ENCODE assay signal across 13 mouse cellular contexts in genomic region chr16:45038261-45039036, GRCm38 (mm10). TPM values are rescaled to one million over a fixed set of nuclear protein-coding genes. Genes with fewer than 3 reads are reported as not detected.
DNase-seq lines count a peak whose midpoint lies in the region; ATAC-seq and TF ChIP-seq lines count a peak whose summit lies in the region.
"Had no signal": no experiment of that assay in that cellular context is flagged by ENCODE, and none has a peak within 500 bp of the region (broad histone marks: within the 10 kb centered on the region; RNA-seq: fewer than 3 reads in every experiment).

No protein-coding gene starts in this region.

- H3K4me2 ChIP-seq in liver, postnatal 0 days (ENCODE audit: low read depth, low read length): no peak overlapping the region
- H3K4me2 ChIP-seq in liver, embryonic 12.5 days: no peak overlapping the region
- peak overlapping the region; percentile 54 for H3K4me2 ChIP-seq in myocyte (ENCODE audit: low read depth)
- H3K4me2 ChIP-seq: hindbrain, embryonic 15.5 days had no signal

- no peaks in the 10 kb centered on the region for H3K4me1 ChIP-seq in liver, postnatal 0 days (ENCODE audit: insufficient read depth)
- no peaks in the 10 kb centered on the region for H3K4me1 ChIP-seq in liver, embryonic 12.5 days
- peaks cover 0 to 6% of the 10 kb centered on the region in 2 experiments; a peak in 2 of 4 replicates for H3K4me1 ChIP-seq in ES-E14 (ENCODE audit: control insufficient read depth in 2 of 2, insufficient read depth in 2 of 2, low read length in 2 of 2, poor library complexity in 1 of 2)
- peaks cover 10% of the 10 kb centered on the region for H3K4me1 ChIP-seq in bone marrow macrophage, adult 2 months (ENCODE audit: control insufficient read depth, insufficient read depth, low read length)
- H3K4me1 ChIP-seq: hindbrain, embryonic 15.5 days had no signal

- H3K27ac ChIP-seq in liver, postnatal 0 days (ENCODE audit: low read depth): no peak overlapping the region
- H3K27ac ChIP-seq in liver, embryonic 12.5 days: no peak overlapping the region
- peak overlapping the region; percentile 44; the same call in 1 of the 2 replicates for H3K27ac ChIP-seq in ES-E14 (ENCODE audit: insufficient read depth, low read depth, low read length, poor library complexity, severe bottlenecking)
- peak overlapping the region; percentile 41 for H3K27ac ChIP-seq in bone marrow macrophage, adult 2 months (ENCODE audit: insufficient read depth, low read depth, low read length)
- H3K27ac ChIP-seq: hindbrain, embryonic 15.5 days; liver, embryonic 14.5 days had no signal

- TF ChIP-seq EP300 in liver, postnatal 0 days (IDR thresholded peaks at IDR 0.05; ENCODE audit: low read depth): no peak

- WGBS in liver, postnatal 0 days (ENCODE audit: insufficient replicate concordance): 59% methylated on average over 4 of the region's 4 CpGs
- WGBS in liver, embryonic 12.5 days (ENCODE audit: insufficient replicate concordance): 44% methylated on average over 4 of the region's 4 CpGs

- in situ Hi-C loops in ES-E14 (cut with MboI; ENCODE audit: low sequenced_read_pairs in 2 of 2, unreplicated experiment in 2 of 2): no loop called here

- TF ChIP-seq POLR2A in bone marrow macrophage, adult 2 months (IDR thresholded peaks at IDR 0.05; ENCODE audit: borderline replicate concordance, low read depth, low read length): no peak
- TF ChIP-seq POLR2A in myocyte (IDR thresholded peaks at IDR 0.05; ENCODE audit: insufficient read length, low read depth): no peak

- no peak overlapping the region for H3K9ac ChIP-seq in liver, postnatal 0 days (replicated peaks)
- H3K9ac ChIP-seq in liver, embryonic 12.5 days: no peak overlapping the region
- H3K9ac ChIP-seq in ES-E14 (ENCODE audit: insufficient read depth, low read depth, low read length, poor library complexity, severe bottlenecking): no peak overlapping the region
- H3K9ac ChIP-seq: hindbrain, embryonic 15.5 days; liver, embryonic 14.5 days had no signal

- no peaks in the 10 kb centered on the region for H3K36me3 ChIP-seq in liver, postnatal 0 days (replicated peaks; ENCODE audit: insufficient read depth, low read length)
- H3K36me3 ChIP-seq in liver, embryonic 12.5 days: no peaks in the 10 kb centered on the region
- H3K36me3 ChIP-seq in ES-E14 (ENCODE audit: control insufficient read depth, insufficient read depth, low read length, poor library complexity, severe bottlenecking) (no peaks in the 10 kb centered on the region), myocyte (ENCODE audit: control insufficient read depth, insufficient read depth) (no peaks in the 10 kb centered on the region)
- H3K36me3 ChIP-seq: hindbrain, embryonic 15.5 days had no signal

- TF ChIP-seq CTCF in liver, postnatal 0 days (IDR thresholded peaks at IDR 0.05; ENCODE audit: low read depth): no peak
- no peak for TF ChIP-seq CTCF in bone marrow macrophage, adult 2 months (IDR thresholded peaks at IDR 0.05; ENCODE audit: low read depth, low read length)

- no peaks in the 10 kb centered on the region for H3K27me3 ChIP-seq in liver, postnatal 0 days (ENCODE audit: insufficient read depth, low read length)
- no peaks in the 10 kb centered on the region for H3K27me3 ChIP-seq in liver, embryonic 12.5 days (replicated peaks)
- no peaks in the 10 kb centered on the region for H3K27me3 ChIP-seq in myocyte (ENCODE audit: control insufficient read depth, insufficient read depth, insufficient read length)
- H3K27me3 ChIP-seq: hindbrain, embryonic 15.5 days; megakaryocyte, embryonic 14.5 days had no signal

- no peak for DNase-seq in liver, postnatal 0 days
- peak; percentile 30 for DNase-seq in ES-E14 (ENCODE audit: low read depth, low spot score)
- no peak for DNase-seq in kidney, postnatal 4 days
- no peak for DNase-seq in frontal cortex, postnatal 10 days (ENCODE audit: low spot score in 2 of 2)
- DNase-seq in gastrocnemius, postnatal 25 days: no peak
- DNase-seq: cerebellum, adult 18-20 months; kidney, adult 9 months had no signal

- H3ac ChIP-seq in myocyte (ENCODE audit: control insufficient read depth, insufficient read length): no peak overlapping the region

- H3K79me2 ChIP-seq in myocyte (ENCODE audit: control insufficient read depth, insufficient read depth): no peaks in the 10 kb centered on the region

- ATAC-seq in liver, postnatal 0 days: 0 out of 2 replicates have a peak, but pooled peaks have one; percentile 23
- ATAC-seq in liver, embryonic 12.5 days: no peak

- no peaks in the 10 kb centered on the region for H3K9me3 ChIP-seq in liver, postnatal 0 days (ENCODE audit: low read length)
- no peaks in the 10 kb centered on the region for H3K9me3 ChIP-seq in liver, embryonic 12.5 days (replicated peaks)
- H3K9me3 ChIP-seq in ES-E14 (ENCODE audit: control insufficient read depth, insufficient read depth, low read depth, low read length): no peaks in the 10 kb centered on the region
- H3K9me3 ChIP-seq: hindbrain, embryonic 15.5 days; megakaryocyte, embryonic 14.5 days had no signal

- no peak overlapping the region for H3K4me3 ChIP-seq in liver, postnatal 0 days (ENCODE audit: low read depth, low read length)
- no peak overlapping the region for H3K4me3 ChIP-seq in liver, embryonic 12.5 days
- H3K4me3 ChIP-seq in ES-E14 (ENCODE audit: insufficient read depth in 1 of 2, low read depth in 1 of 2, low read length in 2 of 2, poor library complexity in 1 of 2, severe bottlenecking in 1 of 2) (0 out of 4 replicates have a peak overlapping the region, but pooled peaks of 1 of the 2 experiments have one; percentile 10), myocyte (no peak overlapping the region)
- no peak overlapping the region for H3K4me3 ChIP-seq in bone marrow macrophage, adult 2 months (ENCODE audit: insufficient read depth, low read length)
- H3K4me3 ChIP-seq: hindbrain, embryonic 15.5 days; megakaryocyte, embryonic 14.5 days had no signal

TF ChIP-seq in ES-E14, 5 proteins besides CTCF, POLR2A, EP300 and RAD21:
- TF ChIP-seq CHD2 (IDR thresholded peaks at IDR 0.05; ENCODE audit: low read depth, low read length): no peak
- no peak for TF ChIP-seq ZNF384 (IDR thresholded peaks at IDR 0.05; ENCODE audit: low read depth, low read length)
- no peak for TF ChIP-seq HCFC1 (IDR thresholded peaks at IDR 0.05; ENCODE audit: borderline replicate concordance, insufficient read depth, low read length)
- TF ChIP-seq ZC3H11A (IDR thresholded peaks at IDR 0.05; ENCODE audit: borderline replicate concordance, low read depth, low read length): no peak
- TF ChIP-seq MAFK (IDR thresholded peaks at IDR 0.05; ENCODE audit: insufficient read depth, low read depth, low read length): no peak

TF ChIP-seq in myocyte, 11 proteins besides CTCF, POLR2A, EP300 and RAD21:
- TF ChIP-seq USF1 (IDR thresholded peaks at IDR 0.05; ENCODE audit: low read depth): no peak
- no peak for TF ChIP-seq TCF3 (IDR thresholded peaks at IDR 0.05; ENCODE audit: insufficient read length, low read depth)
- no peak for TF ChIP-seq SRF (IDR thresholded peaks at IDR 0.05; ENCODE audit: control insufficient read depth, insufficient read length, low read depth)
- TF ChIP-seq E2F4 (IDR thresholded peaks at IDR 0.05; ENCODE audit: insufficient read depth): no peak
- no peak for TF ChIP-seq TCF12 (IDR thresholded peaks at IDR 0.05; ENCODE audit: insufficient read depth, poor library complexity, severe bottlenecking)
- no peak for TF ChIP-seq MAX (IDR thresholded peaks at IDR 0.05; ENCODE audit: low read depth)
- no peak for TF ChIP-seq REST (IDR thresholded peaks at IDR 0.05; ENCODE audit: insufficient read depth, insufficient read length)
- no peak for TF ChIP-seq POLR2AphosphoS2 (IDR thresholded peaks at IDR 0.05; ENCODE audit: insufficient read length, low read depth)
- peak; percentile 77 for TF ChIP-seq CEBPB (IDR thresholded peaks at IDR 0.05; ENCODE audit: insufficient read depth, poor library complexity, severe bottlenecking)
TF ChIP-seq in myocyte: peak in this region for 1.

RNA-seq across cellular contexts. Expression of gene Ccdc80, which starts 54.8 kb away (rescaled TPM):
- polyA plus RNA-seq in liver, postnatal 0 days (2015; fragmentation: Nextera tagmentation; extraction: Ambion mirVana): 21.0 and 27.2 TPM in 2 replicates
- polyA plus RNA-seq in liver, embryonic 12.5 days (2016; fragmentation: Nextera tagmentation; extraction: Ambion mirVana): 10.9 and 12.2 TPM in 2 replicates
- total RNA-seq in ES-E14 (2012; rRNA removed): 0.69 and 2.6 TPM in 2 replicates
- 1.5 and 1.6 TPM in 2 replicates for polyA plus RNA-seq in bone marrow macrophage, adult 2 months (2012; ENCODE audit: insufficient read depth, insufficient read length, missing spikeins)
- polyA plus RNA-seq in myocyte (2012; fragmentation: generic; extraction: Trizol): 21.7 TPM
- total RNA-seq in gastrocnemius, postnatal 25 days (2021): 10 to 100 TPM; 25.1 to 75.4 TPM

Comparison
In these comparisons a context has a peak if more than half of its experiments do, and no peak if none do; other contexts are left out.
1. H3K27ac ChIP-seq: peak in ES-E14 (single experiment) and bone marrow macrophage, adult 2 months (single experiment); none in liver, postnatal 0 days (single experiment) and liver, embryonic 12.5 days (single experiment).